ENCODE assay signal across 17 mouse cellular contexts in the genomic region with DNA sequence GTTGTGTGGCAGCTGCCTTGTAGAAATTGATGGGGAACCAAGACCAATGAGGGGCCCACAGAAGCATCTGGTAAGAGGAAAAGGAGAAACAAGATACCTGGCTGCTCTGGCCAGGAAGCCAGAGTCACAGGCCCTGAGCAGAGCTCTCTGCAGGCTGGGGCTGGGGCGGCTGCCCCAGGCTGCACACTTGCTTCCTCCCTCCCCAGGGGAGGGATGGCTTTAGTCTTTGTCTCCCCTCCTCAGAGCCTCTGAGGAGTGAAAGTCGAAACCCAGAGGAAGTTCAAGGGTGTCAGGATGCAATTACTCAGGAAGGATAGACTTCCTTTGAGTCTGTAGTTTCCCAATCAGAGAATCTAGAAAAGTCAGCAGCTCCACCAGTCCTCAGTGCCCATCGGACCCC.
DNase-seq lines count a peak whose midpoint lies in the region; ATAC-seq and TF ChIP-seq lines count a peak whose summit lies in the region.
"Had no signal": no experiment of that assay in that cellular context is flagged by ENCODE, and none has a peak within 500 bp of the region (broad histone marks: within the 10 kb centered on the region; RNA-seq: fewer than 3 reads in every experiment).

No protein-coding gene starts in this region.

- H3K9ac ChIP-seq in heart, embryonic 11.5 days (ENCODE audit: low read depth, low read length): no peak overlapping the region
- H3K9ac ChIP-seq in heart, adult 2 months (ENCODE audit: low read depth, low read length): no peak overlapping the region
- H3K9ac ChIP-seq in liver, embryonic 12.5 days: no peak overlapping the region
- H3K9ac ChIP-seq: forebrain, embryonic 12.5 days; limb, embryonic 12.5 days; lung, embryonic 15.5 days had no signal

- no peak overlapping the region for H3K4me3 ChIP-seq in heart, embryonic 11.5 days (ENCODE audit: low read depth, low read length)
- no peak overlapping the region for H3K4me3 ChIP-seq in heart, adult 2 months
- H3K4me3 ChIP-seq in liver, embryonic 12.5 days: no peak overlapping the region
- H3K4me3 ChIP-seq: forebrain, embryonic 12.5 days; limb, embryonic 12.5 days; lung, embryonic 15.5 days had no signal

- 0 out of 2 replicates have a peak overlapping the region, but pooled peaks have one; percentile 46 for H3K27ac ChIP-seq in heart, embryonic 11.5 days (ENCODE audit: low read depth, low read length)
- no peak overlapping the region for H3K27ac ChIP-seq in heart, adult 2 months
- H3K27ac ChIP-seq in liver, embryonic 12.5 days: peak overlapping the region; percentile 30; the same call in 1 of the 2 replicates
- H3K27ac ChIP-seq: forebrain, embryonic 12.5 days; limb, embryonic 12.5 days; lung, embryonic 15.5 days had no signal

- no peak for TF ChIP-seq POLR2A in heart, adult 2 months (IDR thresholded peaks at IDR 0.05; ENCODE audit: insufficient read depth, low read depth, low read length)

- no peak for TF ChIP-seq EP300 in heart, adult 2 months (IDR thresholded peaks at IDR 0.05; ENCODE audit: insufficient read depth, low read depth, low read length)

- intact Hi-C loops in heart, adult 2 months (cut with DNase I): loop anchor here (10.0 kb wide), 2 partner anchors 51 to 181 kb away; partner anchors contain the start of gene Nhs

- H3K4me2 ChIP-seq in heart, embryonic 11.5 days: no peak overlapping the region
- H3K4me2 ChIP-seq in liver, embryonic 12.5 days: no peak overlapping the region
- H3K4me2 ChIP-seq: forebrain, embryonic 12.5 days; limb, embryonic 12.5 days; lung, embryonic 15.5 days had no signal

- no peaks in the 10 kb centered on the region; the same call in 1 of the 2 replicates for H3K27me3 ChIP-seq in heart, embryonic 11.5 days (ENCODE audit: control insufficient read depth, insufficient read depth, low read length)
- no peaks in the 10 kb centered on the region for H3K27me3 ChIP-seq in heart, adult 2 months (ENCODE audit: control insufficient read depth, insufficient read depth, low read length)
- peaks cover 4% of the 10 kb centered on the region; the same call in 1 of the 2 replicates for H3K27me3 ChIP-seq in liver, embryonic 12.5 days (replicated peaks)
- H3K27me3 ChIP-seq: Patski had no signal

- 36% methylated on average over 3 of the region's 3 CpGs for WGBS in heart, embryonic 11.5 days (ENCODE audit: insufficient replicate concordance)
- 51% methylated on average over 3 of the region's 3 CpGs for WGBS in heart, adult 2 months
- 22% methylated on average over 3 of the region's 3 CpGs for WGBS in liver, embryonic 12.5 days (ENCODE audit: insufficient replicate concordance)

- no peaks in the 10 kb centered on the region for H3K9me3 ChIP-seq in heart, embryonic 11.5 days (replicated peaks; ENCODE audit: control insufficient read depth, low read length)
- H3K9me3 ChIP-seq in liver, embryonic 12.5 days (replicated peaks): no peaks in the 10 kb centered on the region
- H3K9me3 ChIP-seq: forebrain, embryonic 12.5 days; limb, embryonic 12.5 days; lung, embryonic 15.5 days had no signal

- no peak for DNase-seq in heart, adult 2 months
- peak; percentile 55 for DNase-seq in 416B (ENCODE audit: low read depth)
- DNase-seq in embryo, embryonic 10.5 days (ENCODE audit: low spot score): peak; percentile 24
- DNase-seq in urinary bladder, postnatal 4 days (ENCODE audit: low spot score in 2 of 2): no peak
- no peak for DNase-seq in c-Kit-positive CD71-positive TER-119-positive erythroid progenitor cells, embryonic 14.5 days (ENCODE audit: low spot score)
- DNase-seq in layer of hippocampus, adult 11-12 months (ENCODE audit: low spot score): no peak
- DNase-seq: cerebellum, postnatal 25 days; gastrocnemius, postnatal 36 days; heart, postnatal 4 days; right cerebral cortex, adult 18-20 months; thymus, adult 18-20 months had no signal

- no peaks in the 10 kb centered on the region for H3K79me2 ChIP-seq in heart, adult 2 months (replicated peaks; ENCODE audit: control insufficient read depth, insufficient read depth, low read length)

- no peaks in the 10 kb centered on the region for H3K4me1 ChIP-seq in heart, embryonic 11.5 days (ENCODE audit: control insufficient read depth, insufficient read depth, low read length)
- no peaks in the 10 kb centered on the region; the same call in 1 of the 2 replicates for H3K4me1 ChIP-seq in heart, adult 2 months (ENCODE audit: control insufficient read depth, insufficient read depth, low read length)
- H3K4me1 ChIP-seq in liver, embryonic 12.5 days: peaks cover 23% of the 10 kb centered on the region
- H3K4me1 ChIP-seq: lung, embryonic 15.5 days had no signal

- TF ChIP-seq CTCF in heart, adult 2 months (IDR thresholded peaks at IDR 0.05): no peak

- H3K36me3 ChIP-seq in heart, embryonic 11.5 days (ENCODE audit: control insufficient read depth, insufficient read depth, low read length): no peaks in the 10 kb centered on the region
- H3K36me3 ChIP-seq in heart, adult 2 months (ENCODE audit: control insufficient read depth, insufficient read depth, low read length): no peaks in the 10 kb centered on the region
- H3K36me3 ChIP-seq in liver, embryonic 12.5 days: no peaks in the 10 kb centered on the region
- H3K36me3 ChIP-seq: forebrain, embryonic 12.5 days; limb, embryonic 12.5 days; lung, embryonic 15.5 days had no signal

- ATAC-seq in heart, embryonic 11.5 days (replicated peaks; ENCODE audit: insufficient number of reproducible peaks, low FRiP score, low TSS enrichment): no peak
- peak; percentile 52 for ATAC-seq in liver, embryonic 12.5 days
- ATAC-seq: Patski had no signal

Comparison
In these comparisons a context has a peak if more than half of its experiments do, and no peak if none do; other contexts are left out.
1. DNase-seq: peak in 416B (single experiment) and embryo, embryonic 10.5 days (single experiment); none in heart, adult 2 months (0 of 2), urinary bladder, postnatal 4 days (0 of 2), c-Kit-positive CD71-positive TER-119-positive erythroid progenitor cells, embryonic 14.5 days (single experiment) and layer of hippocampus, adult 11-12 months (single experiment).